Mouse (Mus musculus): Measurements from ENCODE around the gene Car10. TPM values are rescaled to one million over a fixed set of nuclear protein-coding genes. Genes with fewer than 3 reads are reported as not detected.

Car10 gene
- polyA plus RNA-seq (2012; rRNA removed; ENCODE audit: low replicate concordance), result not detected in 2 replicates

GRCm38 (mm10) chr11:93097941-93098828, at the start of gene Car10:
Gene Car10 (plus strand): TSS chr11:93098028.

